Mouse (Mus musculus): ENCODE measurements at regions not wholly inside any gene's neighbourhood (a gene's known extent, or its start where the extent isn't known, plus 50 kb on each side); places are given as distances from the start of the nearest gene placed in this dataset.

DNA sequence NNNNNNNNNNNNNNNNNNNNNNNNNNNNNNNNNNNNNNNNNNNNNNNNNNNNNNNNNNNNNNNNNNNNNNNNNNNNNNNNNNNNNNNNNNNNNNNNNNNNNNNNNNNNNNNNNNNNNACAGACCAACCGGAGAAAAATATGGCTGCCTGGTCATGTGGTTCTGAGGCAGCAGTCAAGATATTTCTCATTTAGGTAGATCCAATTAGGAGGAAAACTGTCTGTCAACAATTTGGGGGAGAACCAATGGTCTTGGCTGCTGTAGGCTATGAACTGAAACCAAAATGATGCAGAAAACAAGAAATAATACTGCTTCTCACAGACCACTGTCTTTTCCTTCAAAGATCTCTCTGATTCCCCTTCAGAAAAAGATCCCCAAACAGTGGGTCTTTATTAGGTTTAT, 613.7 kb upstream of the Arid1b start:
- Histone ChIP-seq H3K4me3 (replicated peaks) (no peak overlapping the region), H3K9me3 (ENCODE audit: control insufficient read depth, low read length) (no peaks in the 10 kb centered on the region), H3K4me1 (ENCODE audit: control insufficient read depth) (peaks cover 4% of the 10 kb centered on the region; the same call in 1 of the 2 replicates), H3K36me3 (ENCODE audit: control insufficient read depth) (no peaks in the 10 kb centered on the region), H3K27me3 (ENCODE audit: control insufficient read depth) (no peaks in the 10 kb centered on the region)
- TF ChIP-seq GATA1 (IDR thresholded peaks at IDR 0.05; ENCODE audit: low read length) = no peak

- Histone ChIP-seq H3K9me3 (ENCODE audit: control insufficient read depth, low read length) (no peaks in the 10 kb centered on the region), H3K27me3 (ENCODE audit: control insufficient read depth) (no peaks in the 10 kb centered on the region), H3K36me3 (ENCODE audit: control insufficient read depth) (no peaks in the 10 kb centered on the region), H3K4me1 (ENCODE audit: control insufficient read depth) (peaks cover 4% of the 10 kb centered on the region; the same call in 1 of the 2 replicates), H3K4me3 (replicated peaks) (no peak overlapping the region)
- TF ChIP-seq TAL1 (IDR thresholded peaks at IDR 0.05; ENCODE audit: low read length) (no peak), GATA1 (IDR thresholded peaks at IDR 0.05; ENCODE audit: low read length) (no peak)
Measured at GRCm38 (mm10) chr17:4380873-4381272, 613.3 kb upstream of the Arid1b start.

DNA sequence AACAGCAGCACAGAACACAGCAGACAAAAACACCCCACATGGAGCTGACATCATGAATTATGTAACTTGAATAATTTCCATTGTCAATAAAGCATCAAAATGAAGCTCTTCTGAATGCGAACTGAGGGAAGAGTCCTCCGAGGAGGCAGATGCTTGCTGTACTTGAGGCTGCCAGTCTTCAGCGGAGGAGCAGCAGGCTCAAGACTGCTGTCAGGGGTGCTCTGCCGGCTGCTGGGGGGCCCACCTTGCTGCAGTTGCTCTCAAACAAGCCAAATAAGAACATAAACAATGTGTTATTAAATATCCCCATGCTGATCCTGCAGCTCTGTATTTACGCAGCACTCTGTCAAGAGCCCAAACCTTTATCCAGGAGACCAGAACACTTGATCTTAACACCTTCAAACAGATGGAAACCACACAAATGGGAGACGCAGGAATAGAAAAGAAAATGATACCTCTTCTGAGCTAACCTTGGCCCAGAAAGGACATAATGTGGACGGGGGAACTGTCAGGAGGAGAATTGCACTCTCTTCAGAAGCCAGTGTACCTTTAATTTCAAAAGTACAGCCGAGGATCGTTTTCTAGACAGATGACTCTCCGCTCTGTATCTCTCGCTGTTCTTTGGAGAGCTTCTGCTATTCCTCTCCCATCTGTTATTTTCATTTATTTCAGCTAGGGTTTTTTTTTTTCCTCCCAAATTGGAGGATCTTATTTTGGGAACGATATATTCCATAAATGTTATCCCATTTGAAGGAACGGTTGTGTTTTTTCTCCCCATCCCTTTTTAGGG, 612.0 kb upstream of the Arid1b start:
- Histone ChIP-seq H3K4me3 (replicated peaks) (no peak overlapping the region), H3K4me1 (ENCODE audit: control insufficient read depth) (peaks cover 4% of the 10 kb centered on the region; the same call in 1 of the 2 replicates), H3K36me3 (ENCODE audit: control insufficient read depth) (no peaks in the 10 kb centered on the region), H3K27me3 (ENCODE audit: control insufficient read depth) (no peaks in the 10 kb centered on the region), H3K9me3 (ENCODE audit: control insufficient read depth, low read length) (no peaks in the 10 kb centered on the region)
- TF ChIP-seq GATA1 (IDR thresholded peaks at IDR 0.05; ENCODE audit: low read length) (no peak), TAL1 (IDR thresholded peaks at IDR 0.05; ENCODE audit: low read length) (no peak)

- Histone ChIP-seq H3K36me3 (ENCODE audit: control insufficient read depth) (no peaks in the 10 kb centered on the region), H3K4me1 (ENCODE audit: control insufficient read depth) (peaks cover 4% of the 10 kb centered on the region; the same call in 1 of the 2 replicates), H3K9me3 (ENCODE audit: control insufficient read depth, low read length) (no peaks in the 10 kb centered on the region), H3K27me3 (ENCODE audit: control insufficient read depth) (no peaks in the 10 kb centered on the region), H3K4me3 (replicated peaks) (no peak overlapping the region)
- TF ChIP-seq TAL1 (IDR thresholded peaks at IDR 0.05; ENCODE audit: low read length) (no peak), GATA1 (IDR thresholded peaks at IDR 0.05; ENCODE audit: low read length) (no peak)
Measured at GRCm38 (mm10) chr17:4382716-4383115, 611.4 kb upstream of the Arid1b start.

GRCm38 (mm10) chr17:4387616-4388015, 606.5 kb upstream of the Arid1b start:
- Histone ChIP-seq H3K36me3 (ENCODE audit: control insufficient read depth) (no peaks in the 10 kb centered on the region), H3K27me3 (ENCODE audit: control insufficient read depth) (no peaks in the 10 kb centered on the region), H3K9me3 (ENCODE audit: control insufficient read depth, low read length) (no peaks in the 10 kb centered on the region), H3K4me3 (replicated peaks) (no peak overlapping the region), H3K4me1 (ENCODE audit: control insufficient read depth) (no peaks in the 10 kb centered on the region)
- TF ChIP-seq TAL1 (IDR thresholded peaks at IDR 0.05; ENCODE audit: low read length) (no peak), GATA1 (IDR thresholded peaks at IDR 0.05; ENCODE audit: low read length) (no peak)

DNA sequence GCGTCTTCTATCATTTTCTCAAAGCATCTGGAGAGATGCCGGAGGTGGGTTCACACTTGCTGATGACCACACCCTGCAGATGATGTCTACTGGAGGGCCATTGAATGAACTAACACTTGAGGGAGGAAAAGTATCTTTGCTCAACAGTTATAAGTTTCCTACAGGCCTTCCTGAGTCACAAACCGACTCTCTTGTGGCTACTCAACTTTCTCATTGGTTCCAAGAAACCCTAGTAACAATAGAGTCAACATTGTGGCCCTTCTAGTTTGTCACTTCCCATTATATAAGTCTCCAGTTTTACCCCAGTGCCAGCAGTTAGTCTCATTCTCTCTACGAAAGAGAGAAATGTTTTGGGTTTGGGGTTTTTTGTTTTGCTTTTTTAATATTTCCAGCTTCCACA, 604.1 kb upstream of the Arid1b start:
- TF ChIP-seq GATA1 (IDR thresholded peaks at IDR 0.05; ENCODE audit: low read length) (no peak), TAL1 (IDR thresholded peaks at IDR 0.05; ENCODE audit: low read length) (no peak)
- no peaks in the 10 kb centered on the region for H3K9me3 ChIP-seq (ENCODE audit: control insufficient read depth, low read length)
- H3K4me1 ChIP-seq (ENCODE audit: control insufficient read depth) = no peaks in the 10 kb centered on the region
- H3K36me3 ChIP-seq (ENCODE audit: control insufficient read depth) = no peaks in the 10 kb centered on the region
- H3K27me3 ChIP-seq (ENCODE audit: control insufficient read depth) = no peaks in the 10 kb centered on the region
- no peak overlapping the region for H3K4me3 ChIP-seq (replicated peaks)

GRCm38 (mm10) chr17:4390577-4390976, 603.6 kb upstream of the Arid1b start:
- H3K36me3 ChIP-seq (ENCODE audit: control insufficient read depth) = no peaks in the 10 kb centered on the region
- H3K4me3 ChIP-seq (replicated peaks) = no peak overlapping the region
- H3K9me3 ChIP-seq (ENCODE audit: control insufficient read depth, low read length) = no peaks in the 10 kb centered on the region
- TF ChIP-seq GATA1 (IDR thresholded peaks at IDR 0.05; ENCODE audit: low read length) (no peak), TAL1 (IDR thresholded peaks at IDR 0.05; ENCODE audit: low read length) (no peak)
- H3K27me3 ChIP-seq (ENCODE audit: control insufficient read depth) = no peaks in the 10 kb centered on the region
- no peaks in the 10 kb centered on the region for H3K4me1 ChIP-seq (ENCODE audit: control insufficient read depth)

- TF ChIP-seq TAL1 (IDR thresholded peaks at IDR 0.05; ENCODE audit: low read length) (no peak), GATA1 (IDR thresholded peaks at IDR 0.05; ENCODE audit: low read length) (no peak)
- no peaks in the 10 kb centered on the region for H3K9me3 ChIP-seq (ENCODE audit: control insufficient read depth, low read length)
- H3K36me3 ChIP-seq (ENCODE audit: control insufficient read depth) = no peaks in the 10 kb centered on the region
- no peaks in the 10 kb centered on the region for H3K4me1 ChIP-seq (ENCODE audit: control insufficient read depth)
- H3K27me3 ChIP-seq (ENCODE audit: control insufficient read depth) = no peaks in the 10 kb centered on the region
- H3K4me3 ChIP-seq (replicated peaks) = no peak overlapping the region
Measured at GRCm38 (mm10) chr17:4391210-4391609, 602.9 kb upstream of the Arid1b start.

DNA sequence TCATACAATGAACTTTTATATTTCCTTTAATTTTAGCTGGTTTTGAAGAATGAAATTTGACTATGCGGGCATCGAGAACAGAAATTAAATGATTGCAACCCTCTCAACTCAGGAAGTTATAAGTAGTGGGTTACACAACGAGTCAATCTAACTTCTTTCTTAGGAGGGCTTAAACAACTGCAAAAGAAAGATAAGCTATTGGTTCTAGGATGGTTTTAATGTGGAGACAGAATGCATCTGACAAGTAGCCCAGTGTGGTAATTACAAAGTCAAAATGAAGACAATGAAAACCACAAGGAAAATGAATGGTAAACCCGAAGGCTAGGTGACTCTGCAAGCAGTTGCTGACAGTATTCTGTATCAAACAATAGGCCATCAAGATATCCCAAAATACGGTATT, 598.0 kb upstream of the Arid1b start:
- H3K4me3 ChIP-seq (replicated peaks) = no peak overlapping the region
- H3K27me3 ChIP-seq (ENCODE audit: control insufficient read depth) = no peaks in the 10 kb centered on the region
- H3K4me1 ChIP-seq (ENCODE audit: control insufficient read depth) = no peaks in the 10 kb centered on the region
- H3K36me3 ChIP-seq (ENCODE audit: control insufficient read depth) = no peaks in the 10 kb centered on the region
- peaks cover 2% of the 10 kb centered on the region; the same call in 1 of the 2 replicates for H3K9me3 ChIP-seq (ENCODE audit: control insufficient read depth, low read length)
- TF ChIP-seq GATA1 (IDR thresholded peaks at IDR 0.05; ENCODE audit: low read length) (no peak), TAL1 (IDR thresholded peaks at IDR 0.05; ENCODE audit: low read length) (no peak)
